Mouse (Mus musculus) kidney, adult 2 months (tissue): Measurements from ENCODE around the gene Akr1cl.

Experiments used
- CTCF ChIP-seq: fragments of 200-500 bp; conservative IDR thresholded peaks from 2 replicates; pipeline ENCODE4 v1.5.1; 2011; ENCODE audit warnings: low read depth, mild to moderate bottlenecking, control low read depth, low read length, moderate library complexity, mixed read lengths; ENCODE audit not compliant: insufficient read depth, insufficient read length
- POLR2A ChIP-seq: fragments of 200-500 bp; IDR thresholded peaks from one replicate; pipeline ENCODE4 v1.6.1; 2011; ENCODE audit warnings: low read depth, low read length, control low read depth

DNA sequence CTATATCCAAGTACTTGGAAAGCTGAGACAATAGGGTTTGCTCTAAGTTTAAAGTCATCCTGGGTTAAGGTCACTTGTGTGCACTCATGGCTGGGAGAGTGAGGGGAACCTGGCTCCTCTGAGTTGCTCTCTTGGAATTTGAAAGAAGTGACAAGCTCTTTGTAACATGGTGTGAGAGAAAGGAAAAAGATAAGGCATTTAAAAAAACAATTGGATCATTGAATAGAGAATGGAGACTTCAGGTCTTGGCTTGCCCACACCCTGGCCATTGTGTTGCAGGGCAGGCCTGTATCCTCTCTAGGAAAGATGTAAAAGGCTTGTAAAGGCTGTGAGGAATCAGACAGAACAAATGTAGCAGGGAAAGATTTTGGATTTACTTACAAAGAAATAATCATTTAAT is 35.3 kb upstream of the Akr1cl start:
- TF ChIP-seq CTCF (no peak), POLR2A (no peak)
